Mouse (Mus musculus): Measurements from ENCODE around the gene Cdcp1.

- TF ChIP-seq POLR2A (IDR thresholded peaks at IDR 0.05; ENCODE audit: insufficient read length, low read depth) (no peak), MAX (IDR thresholded peaks at IDR 0.05; ENCODE audit: low read depth) (no peak), USF1 (IDR thresholded peaks at IDR 0.05; ENCODE audit: low read depth) (no peak), SRF (IDR thresholded peaks at IDR 0.05; ENCODE audit: control insufficient read depth, insufficient read length, low read depth) (no peak), TCF3 (IDR thresholded peaks at IDR 0.05; ENCODE audit: insufficient read length, low read depth) (no peak), TCF12 (IDR thresholded peaks at IDR 0.05; ENCODE audit: insufficient read depth, poor library complexity, severe bottlenecking) (no peak), E2F4 (IDR thresholded peaks at IDR 0.05; ENCODE audit: insufficient read depth) (no peak), REST (IDR thresholded peaks at IDR 0.05; ENCODE audit: insufficient read depth, insufficient read length) (no peak)
Measured at GRCm38 (mm10) chr9:123206948-123207347, 8.9 kb downstream of the Cdcp1 start.
